Mouse (Mus musculus) inflammation-experienced regulatory T-cells, adult 6 months (primary cell): ENCODE measurements around the gene Gm3252. TPM values are rescaled to one million over a fixed set of nuclear protein-coding genes. Genes with fewer than 3 reads are reported as not detected.
"Not testable (repeated sequence)": the region's sequence is repeated elsewhere in the genome, so short reads cannot be mapped to it uniquely, and the experiment has no call there.

Experiments used
- ATAC-seq: one replicate; pipeline ENCODE4 v1.8.0; 2017
- polyA plus RNA-seq, 3 experiments: library from polyadenylated mRNA; unstranded; fragments of 100-300 nt; shearing (Covaris generic); gene quantifications; one replicate each; pipeline ENCODE4 v1.2.1; 2017

Gm3252 gene
- 10 to 100 TPM in 2 of 3 experiments, 1 to 10 TPM in 1; 3.9 to 20.4 (median 11.7) TPM for polyA plus RNA-seq

GRCm38 (mm10) chr14:4726038-4726880 is at the start of gene Gm3252:
TSS of gene Gm3252 (plus strand) at chr14:4726775.
- not testable (repeated sequence) for ATAC-seq

GRCm38 (mm10) chr14:4708938-4709337 is 17.6 kb upstream of the Gm3252 start, which contains the start of gene Gm7876:
TSS of gene Gm7876 (plus strand) at chr14:4709238.
- ATAC-seq = not testable (repeated sequence)

GRCm38 (mm10) chr14:4776037-4776436 is 49.5 kb downstream of the Gm3252 start, which contains the start of gene Gm9602:
TSS of gene Gm9602 (plus strand) at chr14:4776337.
- ATAC-seq = not testable (repeated sequence)

Other genes starting within 250 kb of the Gm3252 start
- not detected for gene Gm3182, start 245.0 kb upstream of the Gm3252 start, polyA plus RNA-seq
- not detected for gene Gm3047, start 171.4 kb upstream of the Gm3252 start, polyA plus RNA-seq
- gene Gm8159, start 94.4 kb upstream of the Gm3252 start, polyA plus RNA-seq = not detected
- gene Gm3239, start 62.6 kb upstream of the Gm3252 start, polyA plus RNA-seq = under 1 TPM in 1 of 3 experiments, not detected in 2; 0.94 TPM
- not detected for gene Gm7876, start 17.5 kb upstream of the Gm3252 start, polyA plus RNA-seq
- gene Gm9602, start 49.6 kb downstream of the Gm3252 start, polyA plus RNA-seq = not detected
- gene Gm3269, start 111.3 kb downstream of the Gm3252 start, polyA plus RNA-seq = not detected
- 1 to 10 TPM in 2 of 3 experiments, under 1 TPM in 1; 0.80 to 2.9 (median 2.2) TPM for gene Gm3264, start 128.8 kb downstream of the Gm3252 start, polyA plus RNA-seq
- gene Gm3278, start 165.6 kb downstream of the Gm3252 start, polyA plus RNA-seq = not detected